Mouse (Mus musculus) lung, embryonic 14.5 days (tissue): ENCODE results near the gene Rpl13a. TPM values are rescaled to one million over a fixed set of nuclear protein-coding genes. Genes with fewer than 3 reads are reported as not detected.

Experiments
- ATAC-seq: fragments of 200-750 bp; cut with Nextera tagmentation; 2 replicates; pipeline ENCODE4 v1.8.0; 2017; ENCODE audit warnings: mild to moderate bottlenecking, moderate TSS enrichment, moderate library complexity; ENCODE audit not compliant: insufficient read depth
- DNase-seq: peaks from one replicate; pipeline ENCODE4 v3.0.0-alpha.2; 2015
- H3K27ac ChIP-seq: fragments of 300-500 bp; sonication (generic); 2 replicates; pipeline ENCODE4 v1.5.1; 2014; ENCODE audit warnings: low read depth, mild to moderate bottlenecking, moderate library complexity
- H3K27me3 ChIP-seq: fragments of 300-500 bp; sonication (generic); 2 replicates; pipeline ENCODE4 v1.6.1; 2014; ENCODE audit warnings: low read length, control low read depth; ENCODE audit not compliant: insufficient read depth
- H3K36me3 ChIP-seq: fragments of 300-500 bp; sonication (generic); 2 replicates; pipeline ENCODE4 v1.6.1; 2014; ENCODE audit warnings: control low read depth; ENCODE audit not compliant: insufficient read depth
- H3K4me1 ChIP-seq: fragments of 300-500 bp; sonication (generic); 2 replicates; pipeline ENCODE4 v1.6.1; 2014; ENCODE audit warnings: antibody characterized with exemption, control low read depth; ENCODE audit not compliant: insufficient read depth
- H3K4me2 ChIP-seq: fragments of 300-500 bp; sonication (generic); 2 replicates; pipeline ENCODE4 v1.6.1; 2014; ENCODE audit warnings: mild to moderate bottlenecking
- H3K4me3 ChIP-seq: fragments of 300-500 bp; sonication (generic); 2 replicates; pipeline ENCODE4 v1.5.1; 2014; ENCODE audit warnings: low read depth, low read length
- H3K9ac ChIP-seq: fragments of 300-500 bp; sonication (generic); 2 replicates; pipeline ENCODE4 v1.6.1; 2014
- H3K9me3 ChIP-seq: fragments of 300-500 bp; sonication (generic); 2 replicates; pipeline ENCODE4 v1.6.1; 2016; ENCODE audit warnings: low read depth, low read length, control low read depth
- CTCF ChIP-seq: IDR thresholded peaks from 2 replicates; pipeline ENCODE4 v1.5.1; 2016; ENCODE audit warnings: antibody characterized with exemption, low read depth
- WGBS: fragments of 180-500 bp; shearing (Covaris S2); extraction: QIAGEN DNeasy Blood & Tissue Kit; methylation state at CpG from one replicate; pipeline ENCODE4 v1.1.7; 2014; 5-methylcytosine and 5-hydroxymethylcytosine counted together
- polyA plus RNA-seq: library from polyadenylated mRNA; unstranded; fragments of >200 nt; fragmentation: Nextera tagmentation; extraction: Ambion mirVana; gene quantifications from 2 replicates; pipeline ENCODE4 v1.2.1, GENCODE M21; 2014

Rpl13a gene
- polyA plus RNA-seq, 1 experiment from 2014 or later, result 1,527 TPM

DNA sequence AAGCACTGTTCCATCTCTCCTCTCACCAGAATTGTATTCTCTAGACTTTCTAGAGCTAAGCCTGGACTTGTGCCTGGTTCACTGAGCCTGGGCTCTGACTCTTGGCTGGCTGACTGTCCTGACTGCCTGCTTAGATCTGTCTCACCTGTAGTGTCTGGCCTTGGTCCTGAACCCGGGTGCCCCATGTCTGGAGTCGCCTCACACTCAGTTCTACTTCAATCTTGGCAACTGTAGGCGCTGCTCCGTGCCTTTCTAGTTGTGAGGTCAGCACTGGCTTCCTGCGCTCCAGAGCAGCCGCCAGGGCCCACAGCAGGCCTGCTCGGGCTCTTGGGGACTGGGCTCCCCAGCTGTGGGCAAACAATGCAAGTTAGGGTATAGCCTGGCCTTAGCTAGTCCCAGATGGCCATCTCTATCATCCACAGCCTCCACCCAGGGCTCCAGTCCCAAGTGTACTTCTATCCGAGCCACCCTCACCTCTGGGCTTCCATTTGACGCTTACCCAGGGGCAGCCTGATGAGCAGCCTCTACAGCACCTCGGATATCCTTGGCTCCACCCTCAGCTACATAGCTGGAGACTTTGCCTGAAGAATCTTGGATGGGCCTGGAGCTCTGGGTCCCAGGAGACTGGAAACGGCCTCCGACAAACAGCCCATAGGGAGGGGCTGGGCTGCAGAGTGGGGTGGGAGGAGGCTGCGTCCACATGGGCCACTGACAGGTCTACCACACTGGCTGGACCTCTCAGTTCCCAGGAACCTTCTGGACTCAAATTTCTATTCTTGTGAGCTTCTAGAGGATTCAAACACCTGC is 16.0 kb upstream of the Rpl13a start:
- ATAC-seq, result no peak
- Histone ChIP-seq H3K36me3 (peaks cover 64% of the 10 kb centered on the region; the same call in 1 of the 2 replicates), H3K9ac (no peak overlapping the region), H3K27me3 (no peaks in the 10 kb centered on the region), H3K4me3 (no peak overlapping the region), H3K4me2 (no peak overlapping the region), H3K9me3 (no peaks in the 10 kb centered on the region), H3K4me1 (no peaks in the 10 kb centered on the region), H3K27ac (no peak overlapping the region)
- WGBS, result 78% methylated on average over 13 of the region's 13 CpGs
- DNase-seq, result no peak
- no peak for TF ChIP-seq CTCF

DNA sequence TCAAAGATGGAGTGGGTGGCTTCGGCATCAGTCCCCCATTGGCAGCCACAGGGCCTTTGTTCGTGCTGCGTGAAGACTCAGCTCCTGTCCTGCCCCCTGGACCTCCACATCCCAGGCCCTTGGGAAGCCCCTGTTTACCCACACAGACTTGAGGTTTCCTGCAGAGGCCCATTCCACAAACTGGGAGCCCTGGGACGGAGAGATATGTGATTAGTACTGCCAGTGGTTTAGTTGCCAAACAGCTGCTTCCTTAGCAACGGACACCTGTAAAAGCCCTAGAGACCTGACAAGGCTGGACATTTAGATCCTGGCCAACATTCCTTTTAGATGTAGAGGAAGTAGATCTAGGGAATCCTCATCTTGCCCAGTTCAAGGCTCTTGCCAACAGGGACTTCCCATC is 13.4 kb upstream of the Rpl13a start:
- 83% methylated on average over 5 of the region's 5 CpGs for WGBS
- no peak overlapping the region for H3K4me2 ChIP-seq
- no peaks in the 10 kb centered on the region for H3K27me3 ChIP-seq
- no peak for DNase-seq
- no peak overlapping the region for H3K9ac ChIP-seq
- no peak for TF ChIP-seq CTCF
- ATAC-seq, result no peak
- H3K36me3 ChIP-seq, result peaks cover 48% of the 10 kb centered on the region; the same call in 1 of the 2 replicates
- H3K9me3 ChIP-seq, result no peaks in the 10 kb centered on the region
- H3K27ac ChIP-seq, result no peak overlapping the region
- H3K4me3 ChIP-seq, result no peak overlapping the region
- no peaks in the 10 kb centered on the region for H3K4me1 ChIP-seq

DNA sequence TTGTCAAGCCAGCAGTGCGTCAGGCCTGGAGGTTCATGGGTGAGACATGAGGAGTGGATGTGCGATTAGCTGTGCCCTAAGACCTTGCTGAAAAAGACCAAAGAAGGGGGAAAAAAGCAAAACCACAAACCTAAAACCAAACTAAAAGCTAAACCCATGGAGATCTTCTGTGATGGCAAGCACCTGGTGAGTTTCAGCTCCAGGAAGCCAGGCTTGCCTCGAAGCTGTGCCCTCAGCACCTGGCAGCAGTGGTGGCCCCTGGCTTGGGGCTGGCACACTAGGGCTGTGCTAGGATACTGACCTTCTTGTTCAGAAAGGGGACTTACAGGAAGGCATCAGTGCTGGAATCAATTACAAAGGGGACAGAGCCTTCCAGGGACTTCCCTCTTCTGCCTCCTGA is 12.8 kb upstream of the Rpl13a start:
- Histone ChIP-seq H3K27ac (no peak overlapping the region), H3K9ac (no peak overlapping the region), H3K9me3 (no peaks in the 10 kb centered on the region), H3K4me1 (no peaks in the 10 kb centered on the region), H3K27me3 (no peaks in the 10 kb centered on the region), H3K4me2 (no peak overlapping the region), H3K36me3 (peaks cover 46% of the 10 kb centered on the region; the same call in 1 of the 2 replicates), H3K4me3 (no peak overlapping the region)
- 83% methylated on average over 3 of the region's 3 CpGs for WGBS
- no peak for DNase-seq
- TF ChIP-seq CTCF, result no peak
- ATAC-seq, result no peak

DNA sequence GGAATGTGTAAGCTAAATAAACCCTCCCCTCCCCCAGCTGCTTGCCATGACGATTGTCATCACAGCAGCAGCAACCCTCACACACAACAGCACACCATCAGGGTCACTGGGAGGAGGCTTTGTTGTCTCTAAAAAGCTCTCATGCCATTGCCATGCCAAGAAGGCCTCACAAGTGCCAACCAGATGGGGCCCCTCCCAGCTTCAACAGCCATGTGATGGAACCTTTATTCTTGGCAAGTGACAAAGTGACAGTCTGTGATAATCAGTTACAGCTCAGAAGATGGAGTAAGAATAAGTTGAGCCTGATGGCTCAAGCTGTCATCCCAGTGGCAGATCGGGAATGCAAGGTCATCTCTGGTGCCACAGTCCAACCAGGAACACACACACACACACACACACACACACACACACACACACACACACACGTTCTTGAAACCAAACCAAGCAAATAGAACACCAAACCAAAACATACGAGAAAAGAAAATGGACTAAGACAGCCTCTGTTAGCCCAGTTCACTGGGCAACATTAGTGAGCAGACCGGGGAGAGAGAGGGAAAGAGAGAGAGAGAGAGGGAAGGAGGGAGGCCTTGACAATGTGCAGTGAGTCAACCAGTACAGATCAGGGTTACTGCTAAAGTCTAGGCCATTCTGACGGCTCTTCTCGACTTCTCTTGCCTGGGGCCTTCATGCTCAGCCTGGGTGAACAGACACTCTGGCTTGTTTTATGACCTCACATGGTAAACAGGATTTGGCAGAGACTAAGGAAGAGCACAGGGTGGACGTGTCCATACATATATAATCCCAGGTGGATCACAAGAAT is 11.6 kb upstream of the Rpl13a start:
- Histone ChIP-seq H3K4me2 (no peak overlapping the region), H3K4me1 (no peaks in the 10 kb centered on the region), H3K9ac (no peak overlapping the region), H3K36me3 (peaks cover 34% of the 10 kb centered on the region; the same call in 1 of the 2 replicates), H3K27ac (no peak overlapping the region), H3K27me3 (peaks cover 2% of the 10 kb centered on the region; the same call in 1 of the 2 replicates), H3K9me3 (no peaks in the 10 kb centered on the region), H3K4me3 (no peak overlapping the region)
- no peak for DNase-seq
- TF ChIP-seq CTCF, result no peak
- WGBS, result 68% methylated on average over 8 of the region's 8 CpGs
- ATAC-seq, result no peak

DNA sequence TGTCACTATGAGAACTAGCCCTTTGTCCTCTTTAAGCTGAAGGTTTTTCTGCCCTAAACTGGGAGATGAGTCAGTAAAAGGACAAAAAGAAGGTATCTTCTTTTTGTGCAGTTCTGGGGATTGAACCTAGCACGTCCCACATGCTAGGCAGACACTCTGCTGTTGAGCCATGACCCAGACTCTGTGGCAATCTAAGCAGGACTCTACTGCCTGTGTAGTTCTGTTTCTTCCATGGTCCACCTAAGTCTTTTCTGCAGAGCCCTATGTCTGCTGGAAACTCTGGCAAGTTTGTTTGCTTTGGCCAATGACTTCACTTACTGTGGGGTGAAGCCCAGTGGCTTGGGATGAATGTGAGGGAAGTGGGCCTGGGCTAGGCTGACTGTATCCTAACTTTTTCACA is 9.8 kb upstream of the Rpl13a start:
- no peak for TF ChIP-seq CTCF
- 93% methylated on average over 1 of the region's 1 CpGs for WGBS
- H3K36me3 ChIP-seq, result peaks cover 22% of the 10 kb centered on the region; the same call in 1 of the 2 replicates
- H3K9ac ChIP-seq, result no peak overlapping the region
- no peak overlapping the region for H3K4me3 ChIP-seq
- no peak overlapping the region for H3K27ac ChIP-seq
- no peaks in the 10 kb centered on the region for H3K4me1 ChIP-seq
- ATAC-seq, result no peak
- no peak overlapping the region for H3K4me2 ChIP-seq
- H3K9me3 ChIP-seq, result no peaks in the 10 kb centered on the region
- H3K27me3 ChIP-seq, result peaks cover 4% of the 10 kb centered on the region; the same call in 1 of the 2 replicates
- no peak for DNase-seq

DNA sequence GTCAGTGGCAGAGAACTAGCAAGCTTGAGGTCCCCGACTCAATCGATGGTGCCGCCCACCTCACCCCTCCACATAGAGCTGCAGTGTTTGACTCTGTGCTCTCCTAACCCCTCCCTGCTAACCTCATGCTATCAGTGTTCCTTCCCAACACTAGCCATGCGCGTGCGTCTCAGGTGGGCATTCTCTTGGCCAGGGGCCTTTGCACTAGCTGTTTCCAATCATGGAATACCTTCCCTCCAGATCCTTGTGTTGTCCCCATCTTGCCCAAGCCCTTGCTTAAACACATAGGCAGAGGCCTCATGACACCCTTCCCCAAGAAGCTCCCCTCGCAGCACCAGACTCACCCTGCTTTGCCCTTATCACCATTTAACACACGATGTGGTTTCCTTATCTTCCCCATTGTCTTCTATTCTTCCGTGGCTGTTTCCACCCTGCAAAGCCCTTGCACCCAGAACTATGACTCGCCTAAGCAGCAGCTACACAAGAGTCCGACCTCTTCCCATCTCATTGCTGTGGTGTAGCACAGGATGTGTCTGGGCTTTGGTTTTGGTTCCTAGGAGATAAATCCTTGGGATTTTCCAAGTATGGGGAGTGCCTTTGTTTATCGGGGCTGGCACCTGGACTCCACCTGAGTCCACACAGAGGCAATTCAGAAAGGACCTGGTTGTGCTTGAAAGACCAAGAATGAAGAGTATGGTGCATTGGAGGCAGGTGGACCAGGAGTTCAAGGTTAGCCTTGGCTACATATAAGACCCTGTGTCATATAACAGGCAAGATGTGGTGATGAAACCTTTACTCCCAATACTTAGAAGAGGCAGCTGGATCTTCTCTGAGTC is 8.8 kb upstream of the Rpl13a start:
- ATAC-seq (no peak), DNase-seq (no peak)
- no peak overlapping the region for H3K27ac ChIP-seq
- no peak overlapping the region for H3K4me3 ChIP-seq
- 67% methylated on average over 12 of the region's 12 CpGs for WGBS
- no peak overlapping the region for H3K4me2 ChIP-seq
- no peaks in the 10 kb centered on the region for H3K9me3 ChIP-seq
- H3K4me1 ChIP-seq, result no peaks in the 10 kb centered on the region
- H3K36me3 ChIP-seq, result peaks cover 12% of the 10 kb centered on the region; the same call in 1 of the 2 replicates
- no peak overlapping the region for H3K9ac ChIP-seq
- no peak for TF ChIP-seq CTCF
- peaks cover 4% of the 10 kb centered on the region; the same call in 1 of the 2 replicates for H3K27me3 ChIP-seq
